Mouse (Mus musculus) liver, embryonic 14.5 days (tissue): ENCODE results near the gene Anapc10.

Source experiments
- CTCF ChIP-seq: IDR thresholded peaks from 2 replicates; pipeline ENCODE4 v1.5.1; 2016; ENCODE audit warnings: antibody characterized with exemption, low read depth, control low read depth
- EP300 ChIP-seq: IDR thresholded peaks from 2 replicates; pipeline ENCODE4 v1.6.1; 2016; ENCODE audit warnings: antibody characterized with exemption, low read depth

- TF ChIP-seq CTCF: no peak
- TF ChIP-seq EP300: no peak
These were observed 92.9 kb downstream of the Anapc10 start for GRCm38 (mm10) chr8:79804499-79804898.
